Mouse (Mus musculus) hindbrain, embryonic 14.5 days (tissue): ENCODE data around the gene Abhd15. TPM values are rescaled to one million over a fixed set of nuclear protein-coding genes. Genes with fewer than 3 reads are reported as not detected.
"Not testable (repeated sequence)": the region's sequence is repeated elsewhere in the genome, so short reads cannot be mapped to it uniquely, and the experiment has no call there.

Source experiments
- ATAC-seq: fragments of 200-750 bp; cut with Nextera tagmentation; 2 replicates; pipeline ENCODE4 v1.8.0; 2017; ENCODE audit warnings: moderate number of reproducible peaks, mild to moderate bottlenecking, moderate TSS enrichment, moderate library complexity; ENCODE audit not compliant: low FRiP score
- DNase-seq: peaks from one replicate; pipeline ENCODE4 v3.0.0-alpha.2; 2015; ENCODE audit warnings: low spot score
- H3K27ac ChIP-seq: fragments of 300-500 bp; sonication (generic); 2 replicates; pipeline ENCODE4 v1.5.1; 2014; ENCODE audit warnings: mild to moderate bottlenecking, moderate library complexity
- H3K27me3 ChIP-seq: fragments of 300-500 bp; sonication (generic); 2 replicates; pipeline ENCODE4 v1.6.1; 2014; ENCODE audit warnings: mild to moderate bottlenecking, low read length, mixed read lengths; ENCODE audit not compliant: control insufficient read depth, insufficient read depth
- H3K36me3 ChIP-seq: fragments of 300-500 bp; sonication (generic); replicated peaks from 2 replicates; pipeline ENCODE4 v1.6.1; 2014; ENCODE audit not compliant: control insufficient read depth, insufficient read depth
- H3K4me1 ChIP-seq: fragments of 300-500 bp; sonication (generic); replicated peaks from 2 replicates; pipeline ENCODE4 v1.6.1; 2014; ENCODE audit warnings: antibody characterized with exemption, low read length, mixed read lengths; ENCODE audit not compliant: control insufficient read depth, insufficient read depth
- H3K4me2 ChIP-seq: fragments of 300-500 bp; sonication (generic); replicated peaks from 2 replicates; pipeline ENCODE4 v1.6.1; 2014; ENCODE audit warnings: mild to moderate bottlenecking, moderate library complexity
- H3K4me3 ChIP-seq: fragments of 300-500 bp; sonication (generic); replicated peaks from 2 replicates; pipeline ENCODE4 v1.5.1; 2014; ENCODE audit warnings: mild to moderate bottlenecking, low read length
- H3K9ac ChIP-seq: fragments of 300-500 bp; sonication (generic); 2 replicates; pipeline ENCODE4 v1.6.1; 2014
- H3K9me3 ChIP-seq: fragments of 300-500 bp; sonication (generic); 2 replicates; pipeline ENCODE4 v1.6.1; 2016; ENCODE audit warnings: low read length; ENCODE audit not compliant: control insufficient read depth
- WGBS: fragments of 180-500 bp; shearing (Covaris S2); extraction: QIAGEN DNeasy Blood & Tissue Kit; methylation state at CpG from one replicate; pipeline ENCODE4 v1.1.7; 2014; 5-methylcytosine and 5-hydroxymethylcytosine counted together
- polyA plus RNA-seq: library from polyadenylated mRNA; unstranded; fragments of >200 nt; fragmentation: Nextera tagmentation; extraction: Ambion mirVana; gene quantifications from 2 replicates; pipeline ENCODE4 v1.2.1, GENCODE M21; 2014

Abhd15 gene
- polyA plus RNA-seq, 1 experiment from 2014 or later, result 2.7 TPM

GRCm38 (mm10) chr11:77528420-77528819, 13.5 kb downstream of the Abhd15 start:
- not testable (repeated sequence) for H3K27me3 ChIP-seq, ATAC-seq, DNase-seq, H3K4me3 ChIP-seq, H3K27ac ChIP-seq, H3K9me3 ChIP-seq, H3K4me1 ChIP-seq, H3K4me2 ChIP-seq, H3K9ac ChIP-seq
- H3K36me3 ChIP-seq, result peaks cover 19% of the 10 kb centered on the region; the same call in 1 of the 2 replicates
- WGBS, result 93% methylated on average over 3 of the region's 3 CpGs

DNA sequence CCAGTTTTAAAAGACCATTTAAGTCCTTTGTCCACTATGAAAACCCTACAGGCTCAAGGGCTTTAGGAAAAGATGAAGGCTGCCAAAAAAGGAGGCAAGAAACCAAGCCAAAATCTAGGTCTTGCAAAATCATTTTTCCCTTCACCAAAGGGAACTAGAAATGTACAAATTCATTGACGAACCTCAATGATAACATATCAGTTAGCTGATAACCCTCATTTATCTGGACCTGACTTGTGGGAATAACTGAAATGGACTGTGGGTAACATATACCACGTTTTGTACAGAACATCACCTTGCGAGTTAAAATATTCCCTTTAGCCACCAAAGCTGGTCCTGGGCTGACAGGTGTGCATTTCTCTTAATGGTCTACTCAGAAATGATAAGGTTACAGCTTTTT, 14.7 kb downstream of the Abhd15 start:
- WGBS, result 88% methylated on average over 3 of the region's 3 CpGs
- H3K36me3 ChIP-seq, result peaks cover 26% of the 10 kb centered on the region

GRCm38 (mm10) chr11:77530862-77531261, 15.9 kb downstream of the Abhd15 start:
- Histone ChIP-seq H3K4me1 (no peaks in the 10 kb centered on the region), H3K36me3 (peaks cover 35% of the 10 kb centered on the region), H3K9me3 (no peaks in the 10 kb centered on the region), H3K4me3 (no peak overlapping the region), H3K27me3 (no peaks in the 10 kb centered on the region), H3K9ac (no peak overlapping the region), H3K27ac (no peak overlapping the region), H3K4me2 (no peak overlapping the region)
- DNase-seq, result no peak
- 92% methylated on average over 2 of the region's 2 CpGs for WGBS
- no peak for ATAC-seq

More for the DNA sequence above, 14.7 kb downstream of the Abhd15 start:
- no peaks in the 10 kb centered on the region for H3K27me3 ChIP-seq
- no peak overlapping the region for H3K9ac ChIP-seq
- no peaks in the 10 kb centered on the region for H3K4me1 ChIP-seq
- no peak for ATAC-seq
- no peaks in the 10 kb centered on the region for H3K9me3 ChIP-seq
- DNase-seq, result no peak
- H3K27ac ChIP-seq, result no peak overlapping the region
- no peak overlapping the region for H3K4me2 ChIP-seq
- no peak overlapping the region for H3K4me3 ChIP-seq

DNA sequence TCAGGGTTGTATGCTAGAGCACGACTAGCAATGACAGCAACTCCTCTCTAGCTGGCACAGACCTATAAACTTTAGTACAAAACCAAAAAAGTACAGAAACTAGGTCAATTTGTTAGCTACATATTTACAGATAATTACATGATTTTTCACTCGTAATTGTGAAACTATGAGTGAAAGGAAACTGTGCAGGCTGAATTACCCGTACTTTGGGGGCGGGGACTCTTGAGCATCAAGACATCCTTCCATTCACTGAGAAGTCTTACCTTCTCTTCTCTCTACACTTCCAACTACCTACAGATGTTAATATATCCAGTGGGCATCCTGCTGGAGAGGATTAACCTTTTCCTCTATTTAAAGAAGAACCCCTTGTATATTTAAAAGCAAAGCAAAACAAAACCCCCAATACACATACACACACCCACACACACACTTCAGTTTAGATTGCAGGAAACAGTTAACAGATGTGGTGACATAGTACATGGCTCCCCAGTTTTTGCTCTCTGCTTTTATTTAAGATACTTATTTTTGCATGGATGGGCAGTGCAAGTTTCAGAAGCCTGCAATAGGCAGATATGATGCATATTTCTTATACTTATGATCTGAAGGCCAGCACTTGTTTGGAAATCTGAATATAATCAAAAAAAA, 17.4 kb downstream of the Abhd15 start:
- H3K27ac ChIP-seq, result no peak overlapping the region
- DNase-seq (no peak), ATAC-seq (no peak)
- no peak overlapping the region for H3K4me2 ChIP-seq
- 92% methylated on average over 4 of the region's 4 CpGs for WGBS
- no peaks in the 10 kb centered on the region for H3K9me3 ChIP-seq
- no peaks in the 10 kb centered on the region for H3K27me3 ChIP-seq
- H3K4me1 ChIP-seq, result no peaks in the 10 kb centered on the region
- H3K4me3 ChIP-seq, result no peak overlapping the region
- peaks cover 49% of the 10 kb centered on the region for H3K36me3 ChIP-seq
- H3K9ac ChIP-seq, result no peak overlapping the region

DNA sequence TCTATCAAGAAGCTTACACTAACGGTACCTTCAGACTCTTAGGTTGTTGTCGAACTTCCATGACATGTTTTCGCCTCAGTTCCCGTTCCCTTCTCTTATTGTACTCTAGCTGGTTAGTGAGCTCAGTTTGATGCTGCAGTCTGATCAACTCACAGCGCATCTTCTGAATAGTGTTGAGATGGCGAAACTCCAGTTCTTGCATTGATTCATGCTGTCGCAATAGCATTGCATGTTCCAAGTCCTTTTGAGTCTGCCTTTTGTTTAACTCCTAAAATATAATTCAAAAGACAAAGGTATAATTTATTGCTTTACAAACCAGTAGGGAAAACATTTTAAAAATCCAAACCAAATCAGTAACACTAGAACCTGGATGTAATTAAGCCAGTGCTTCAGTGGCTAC, 30.3 kb downstream of the Abhd15 start:
- Histone ChIP-seq H3K9ac (no peak overlapping the region), H3K4me3 (no peak overlapping the region), H3K4me2 (no peak overlapping the region), H3K27ac (no peak overlapping the region), H3K36me3 (peaks cover 92% of the 10 kb centered on the region), H3K9me3 (no peaks in the 10 kb centered on the region), H3K4me1 (no peaks in the 10 kb centered on the region), H3K27me3 (no peaks in the 10 kb centered on the region)
- ATAC-seq, result no peak
- WGBS, result 96% methylated on average over 7 of the region's 7 CpGs
- no peak for DNase-seq

GRCm38 (mm10) chr11:77585201-77585600, 70.3 kb downstream of the Abhd15 start:
- H3K9ac ChIP-seq, result no peak overlapping the region
- 79% methylated on average over 3 of the region's 3 CpGs for WGBS
- H3K4me1 ChIP-seq, result no peaks in the 10 kb centered on the region
- H3K36me3 ChIP-seq, result peaks cover 44% of the 10 kb centered on the region
- no peak for ATAC-seq
- no peak overlapping the region for H3K4me2 ChIP-seq
- no peak for DNase-seq
- no peak overlapping the region for H3K27ac ChIP-seq
- no peaks in the 10 kb centered on the region for H3K27me3 ChIP-seq
- H3K9me3 ChIP-seq, result no peaks in the 10 kb centered on the region
- H3K4me3 ChIP-seq, result no peak overlapping the region

Other genes with a start within 250 kb of the Abhd15 start
- 0.82 and 0.91 TPM in 2 replicates for gene Coro6, start 52.7 kb upstream of the Abhd15 start, polyA plus RNA-seq
- 44.5 and 45.0 TPM in 2 replicates for gene Ankrd13b, start 25.4 kb upstream of the Abhd15 start, polyA plus RNA-seq
- gene Git1, start 21.6 kb upstream of the Abhd15 start, polyA plus RNA-seq, result 21.3 and 23.2 TPM in 2 replicates
- gene Trp53i13, start 859 bp downstream of the Abhd15 start, polyA plus RNA-seq, result 13.3 and 15.1 TPM in 2 replicates
- gene Gm10392, start 4.1 kb downstream of the Abhd15 start, polyA plus RNA-seq, result not detected in 2 replicates
- gene Taok1, start 92.7 kb downstream of the Abhd15 start, polyA plus RNA-seq, result 29.2 and 29.3 TPM in 2 replicates
- 5.9 and 6.4 TPM in 2 replicates for gene Nufip2, start 171.0 kb downstream of the Abhd15 start, polyA plus RNA-seq
- gene Cryba1, start 210.2 kb downstream of the Abhd15 start, polyA plus RNA-seq, result 0.47 and 0.62 TPM in 2 replicates
- gene Myo18a, start 248.1 kb downstream of the Abhd15 start, polyA plus RNA-seq, result 42.1 and 43.7 TPM in 2 replicates